9 mouse cellular contexts compared by ENCODE assay signal in the genomic region with DNA sequence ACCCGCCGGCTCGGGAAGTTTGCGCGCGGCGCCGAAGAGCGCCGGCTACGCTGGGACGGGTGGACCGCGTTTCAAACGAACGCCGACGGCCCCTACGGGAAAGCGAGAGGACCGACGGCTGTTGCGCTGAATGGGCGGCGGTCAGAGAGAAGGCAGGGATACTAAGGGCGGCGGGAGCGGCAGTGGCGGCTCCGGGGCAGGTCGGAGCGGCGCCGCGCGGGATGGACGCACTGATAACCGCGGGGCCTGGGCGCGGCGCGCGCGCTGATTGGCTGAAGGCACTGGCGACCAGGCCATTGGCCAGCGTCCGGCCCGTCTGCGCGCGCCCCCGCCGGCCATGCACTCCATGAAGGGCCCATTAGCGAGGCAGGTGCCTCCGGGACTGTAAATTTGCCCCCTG. TPM values are rescaled to one million over a fixed set of nuclear protein-coding genes. Genes with fewer than 3 reads are reported as not detected.
DNase-seq lines count a peak whose midpoint lies in the region; ATAC-seq and TF ChIP-seq lines count a peak whose summit lies in the region.
"Had no signal": no experiment of that assay in that cellular context is flagged by ENCODE, and none has a peak within 500 bp of the region (broad histone marks: within the 10 kb centered on the region; RNA-seq: fewer than 3 reads in every experiment).

TSS of gene Nkx6-2 (minus strand) at position 203 of the 400 bp plus-strand sequence.

- H3K27ac ChIP-seq in kidney, postnatal 0 days: no peak within 1 kb of the TSS
- no peak within 1 kb of the TSS for H3K27ac ChIP-seq in lung, embryonic 15.5 days
- no peak within 1 kb of the TSS for H3K27ac ChIP-seq in stomach, embryonic 16.5 days (ENCODE audit: low read length)

- H3K9me3 ChIP-seq in kidney, postnatal 0 days (replicated peaks; ENCODE audit: low read length): no peaks in the 10 kb centered on the region
- no peaks in the 10 kb centered on the region for H3K9me3 ChIP-seq in lung, embryonic 15.5 days
- no peaks in the 10 kb centered on the region for H3K9me3 ChIP-seq in stomach, embryonic 16.5 days (replicated peaks; ENCODE audit: control insufficient read depth, low read length)

- peaks cover 83% of the 10 kb centered on the region for H3K27me3 ChIP-seq in kidney, postnatal 0 days (ENCODE audit: insufficient read depth, low read length)
- H3K27me3 ChIP-seq in lung, embryonic 15.5 days: peaks cover 99% of the 10 kb centered on the region
- H3K27me3 ChIP-seq in stomach, embryonic 16.5 days (ENCODE audit: control insufficient read depth, insufficient read depth, low read length): peaks cover 93% of the 10 kb centered on the region

- WGBS in kidney, postnatal 0 days: 2% methylated on average over 55 of the region's 56 CpGs
- WGBS in lung, embryonic 15.5 days: under 1% methylated on average over 55 of the region's 56 CpGs
- 1% methylated on average over 55 of the region's 56 CpGs for WGBS in stomach, embryonic 16.5 days

- 0 out of 2 replicates have a peak, but pooled peaks cover 6% of the 10 kb centered on the region for H3K36me3 ChIP-seq in kidney, postnatal 0 days (ENCODE audit: insufficient read depth, low read length)
- H3K36me3 ChIP-seq in lung, embryonic 15.5 days: peaks cover 12% of the 10 kb centered on the region; the same call in 1 of the 2 replicates
- H3K36me3 ChIP-seq in stomach, embryonic 16.5 days (ENCODE audit: control insufficient read depth, insufficient read depth, low read length): 0 out of 2 replicates have a peak, but pooled peaks cover 2% of the 10 kb centered on the region

- no peak within 1 kb of the TSS for H3K9ac ChIP-seq in kidney, postnatal 0 days (ENCODE audit: low read depth, low read length)
- H3K9ac ChIP-seq in lung, embryonic 15.5 days: no peak within 1 kb of the TSS
- peak within 1 kb of the TSS; percentile 63 for H3K9ac ChIP-seq in stomach, embryonic 16.5 days (ENCODE audit: low read length)

- peaks cover 16% of the 10 kb centered on the region for H3K4me1 ChIP-seq in kidney, postnatal 0 days (replicated peaks; ENCODE audit: insufficient read depth, low read length)
- peaks cover 29% of the 10 kb centered on the region for H3K4me1 ChIP-seq in lung, embryonic 15.5 days
- peaks cover 27% of the 10 kb centered on the region for H3K4me1 ChIP-seq in stomach, embryonic 16.5 days (ENCODE audit: control insufficient read depth, insufficient read depth, low read length)

- peak within 1 kb of the TSS; percentile 31 for H3K4me3 ChIP-seq in kidney, postnatal 0 days (replicated peaks; ENCODE audit: low read depth, low read length)
- H3K4me3 ChIP-seq in lung, embryonic 15.5 days: peak within 1 kb of the TSS; percentile 33
- peak within 1 kb of the TSS; percentile 44 for H3K4me3 ChIP-seq in stomach, embryonic 16.5 days (replicated peaks; ENCODE audit: low read length)

- H3K4me2 ChIP-seq in kidney, postnatal 0 days (ENCODE audit: low read length): peak within 1 kb of the TSS; percentile 52
- H3K4me2 ChIP-seq in lung, embryonic 15.5 days: peak within 1 kb of the TSS; percentile 62
- peak within 1 kb of the TSS; percentile 52 for H3K4me2 ChIP-seq in stomach, embryonic 16.5 days (ENCODE audit: low read depth, low read length)

- no peak; the same call in 1 of the 2 replicates for ATAC-seq in kidney, postnatal 0 days (replicated peaks; ENCODE audit: low FRiP score, low read depth)
- ATAC-seq in lung, embryonic 15.5 days (ENCODE audit: borderline replicate concordance, extremely low read depth, low FRiP score, low TSS enrichment): peak; percentile 62; the same call in 1 of the 2 replicates
- peak; percentile 63 for ATAC-seq in stomach, embryonic 16.5 days (ENCODE audit: insufficient read depth, low FRiP score)

- peak; percentile 60 for DNase-seq in layer of hippocampus, adult 11-12 months (ENCODE audit: low spot score)
- DNase-seq in layer of hippocampus, adult 9-10 months (ENCODE audit: low spot score): no peak
- DNase-seq in embryo, embryonic 10 days (ENCODE audit: low spot score): peak; percentile 90
- DNase-seq in heart, adult 8-10 months (ENCODE audit: low spot score): peak; percentile 8
- DNase-seq in kidney, postnatal 0 days (ENCODE audit: low spot score): peak; percentile 36
- no peak for DNase-seq in spleen, postnatal 4 days (ENCODE audit: low spot score in 2 of 2)

- no peak for TF ChIP-seq CTCF in kidney, postnatal 0 days (IDR thresholded peaks at IDR 0.05; ENCODE audit: low read depth)

RNA-seq across cellular contexts. Expression of gene Nkx6-2, which starts in this region (rescaled TPM):
- total RNA-seq in heart, adult 8-10 months (2022): under 1 TPM in 2 of 4 experiments, not detected in 2; 0.19 to 0.34 TPM
- polyA plus RNA-seq in kidney, postnatal 0 days (2015; fragmentation: Nextera tagmentation; extraction: Ambion mirVana): 0.11 and 0.20 TPM in 2 replicates
- 0.15 and 0.20 TPM in 2 replicates for polyA plus RNA-seq in lung, embryonic 15.5 days (2015; fragmentation: Nextera tagmentation; extraction: Ambion mirVana)
- polyA plus RNA-seq in stomach, embryonic 16.5 days (2015; fragmentation: Nextera tagmentation; extraction: Ambion mirVana): 2.6 and 2.8 TPM in 2 replicates
- polyA plus RNA-seq: large intestine, adult 2 months had no signal

Comparison
In these comparisons a context has a peak if more than half of its experiments do, and no peak if none do; other contexts are left out.
1. DNase-seq: peak in layer of hippocampus, adult 11-12 months (single experiment) and embryo, embryonic 10 days (single experiment); none in layer of hippocampus, adult 9-10 months (single experiment) and spleen, postnatal 4 days (0 of 2).
2. Peak in DNase-seq in heart, adult 8-10 months; RNA of the gene not detected or under 1 TPM.
3. Peak in DNase-seq, H3K4me3 ChIP-seq and H3K4me2 ChIP-seq in kidney, postnatal 0 days; RNA of the gene not detected or under 1 TPM.
4. Peak in ATAC-seq, H3K4me3 ChIP-seq and H3K4me2 ChIP-seq in lung, embryonic 15.5 days; RNA of the gene not detected or under 1 TPM.
5. Peak in every context shown above with its lines, with median percentiles within 50 percentile points of each other: H3K4me2 ChIP-seq and H3K4me3 ChIP-seq.